Mouse (Mus musculus) E14TG2a.4 (cell line): Measurements from ENCODE around the gene Camkmt.

ENCODE experiments used
- CTCF ChIP-seq: conservative IDR thresholded peaks from 2 replicates; pipeline ENCODE4 v1.5.1; 2014; ENCODE audit warnings: low read length
- POU5F1 ChIP-seq: IDR thresholded peaks from 2 replicates; pipeline ENCODE4 v1.6.1; 2014; ENCODE audit warnings: low read length, borderline replicate concordance

DNA sequence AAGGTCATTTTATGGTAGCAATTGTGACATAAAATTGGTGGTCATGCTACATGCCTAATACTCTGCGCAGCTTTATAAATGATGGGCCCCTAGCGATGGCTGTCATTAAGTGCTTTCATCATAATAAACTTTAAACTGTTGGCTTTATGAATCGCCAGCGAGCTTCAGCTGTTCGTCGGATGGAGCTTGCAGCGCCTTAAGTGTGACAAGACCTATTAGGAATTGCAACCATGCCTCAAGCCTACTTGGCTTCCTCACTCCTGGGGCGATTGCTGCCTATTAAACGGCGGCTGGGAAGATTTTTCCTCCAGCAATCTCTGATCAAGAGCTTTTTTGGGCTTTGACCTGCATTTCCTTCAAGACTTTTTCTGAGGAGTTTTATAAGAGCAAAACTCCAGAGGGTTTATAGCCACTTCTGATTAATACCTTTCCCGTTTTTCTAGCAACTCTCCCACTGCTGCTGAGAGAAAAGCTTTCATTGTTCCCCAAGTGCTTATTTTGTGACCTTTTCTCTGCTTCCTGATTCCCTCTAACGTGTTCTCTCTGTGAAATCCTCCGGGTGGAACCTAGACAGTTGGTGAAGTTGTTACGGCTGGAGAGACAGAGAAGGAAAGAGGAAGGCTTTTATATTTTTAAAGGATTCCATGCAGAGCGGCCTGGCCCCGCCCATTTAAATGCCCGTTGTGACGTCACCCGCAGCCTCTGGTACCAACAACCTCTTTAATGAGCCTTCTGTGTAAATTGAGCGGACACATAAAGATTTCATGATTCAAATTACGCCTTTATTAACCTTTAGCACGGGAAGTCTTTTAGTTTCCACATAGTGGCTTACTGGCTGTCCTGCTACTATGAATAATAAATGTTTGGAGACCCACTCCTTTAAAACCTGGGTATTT, 373.4 kb downstream of the Camkmt start:
- TF ChIP-seq CTCF (no peak), POU5F1 (no peak)
